Mouse (Mus musculus): ENCODE results near the gene Kif19a. TPM values are rescaled to one million over a fixed set of nuclear protein-coding genes. Genes with fewer than 3 reads are reported as not detected.

Gene Kif19a
- not detected for polyA plus RNA-seq (2017; shearing (Covaris generic))

DNA sequence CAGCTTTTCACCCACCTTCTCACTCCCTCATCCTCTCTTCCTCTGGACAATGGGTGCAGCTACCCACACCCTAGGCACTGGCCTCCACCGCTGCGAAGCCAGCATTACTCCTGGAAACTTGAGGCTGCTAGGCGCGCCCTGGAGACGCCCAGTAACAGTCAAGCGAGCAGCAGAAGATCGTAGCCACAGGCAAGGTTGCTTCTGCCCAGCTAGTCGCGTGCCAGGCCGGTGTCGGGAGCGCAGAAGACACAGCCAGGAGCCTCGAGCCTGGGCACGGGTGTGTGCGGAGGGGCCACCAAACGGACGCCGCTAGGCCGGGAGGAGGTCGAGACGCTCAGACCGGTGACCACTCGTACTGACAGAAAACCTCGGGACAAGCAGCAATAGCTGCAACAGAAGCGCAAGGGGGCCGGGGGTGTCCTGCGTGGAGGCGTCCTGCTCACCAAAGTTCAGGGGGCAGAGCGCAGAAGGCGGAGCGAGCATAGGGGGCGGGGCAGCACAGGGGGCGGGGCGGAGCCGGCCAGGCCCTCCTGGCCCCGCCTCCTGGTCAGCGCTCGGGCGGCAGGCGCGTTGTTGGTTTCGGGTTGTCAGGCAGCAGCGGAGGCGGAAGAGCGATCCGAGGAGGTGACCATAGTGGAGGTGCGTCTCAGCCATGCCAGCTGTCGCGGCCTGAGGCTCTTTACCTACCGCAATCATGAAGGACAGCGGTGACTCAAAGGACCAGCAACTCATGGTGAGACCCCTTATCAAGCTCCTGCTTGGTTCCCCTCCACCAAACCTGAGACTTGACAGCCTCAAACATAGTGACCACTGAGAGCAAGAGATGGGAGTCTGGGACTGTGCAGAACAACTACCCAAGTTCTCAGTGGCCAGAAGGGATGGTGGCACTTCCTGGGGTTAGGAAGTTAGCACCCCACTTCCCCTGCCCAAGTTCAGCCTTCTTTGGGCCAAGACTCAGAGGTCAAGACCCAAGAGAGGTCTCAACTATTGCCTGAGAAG, at the start of gene Kif19a:
Gene Kif19a (plus strand): TSS at position 569 of the 999 bp plus-strand sequence.

DNA sequence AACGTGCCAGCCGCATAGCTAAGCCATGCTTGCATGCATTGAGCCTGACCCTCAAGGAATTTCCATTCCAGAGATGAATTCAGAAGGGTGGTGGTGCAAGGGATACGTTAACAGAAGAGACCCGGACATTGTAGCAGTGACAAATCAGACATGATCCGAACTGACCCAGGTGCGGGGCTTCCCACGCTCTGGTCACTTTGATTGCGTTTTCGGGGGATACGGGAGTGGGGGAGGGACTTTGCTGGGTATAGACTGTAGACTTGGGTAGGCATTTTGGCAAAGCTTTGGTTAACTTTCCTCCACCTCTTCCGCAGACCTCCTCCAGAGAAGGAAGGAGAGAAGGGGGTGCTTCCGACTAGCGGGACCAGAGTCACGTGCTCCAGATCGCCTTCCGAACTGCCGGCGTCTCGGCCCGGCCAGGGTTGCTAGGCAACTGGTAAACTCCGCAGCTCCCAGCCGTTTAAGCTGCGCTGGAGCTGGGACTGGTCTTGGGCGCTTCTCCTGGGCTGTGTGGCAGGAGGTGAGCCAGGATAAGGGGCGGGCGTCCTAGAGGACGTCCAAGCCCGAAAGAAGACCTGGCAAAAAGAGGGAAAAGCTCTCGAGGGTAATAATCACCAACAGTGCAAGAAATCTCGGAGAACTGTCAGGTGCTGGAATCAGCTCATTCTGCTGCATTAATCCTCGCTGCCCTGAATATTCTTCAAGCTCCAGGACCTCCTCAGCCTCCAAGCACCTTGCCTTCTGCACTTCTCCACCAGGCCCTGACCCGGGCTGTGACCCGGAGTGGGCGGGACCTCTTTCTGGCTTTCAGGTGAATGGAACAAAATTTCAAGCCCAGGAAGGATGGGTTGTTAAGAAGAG, 38.0 kb upstream of the Kif19a start, which contains the start of gene Dnaic2:
Gene Dnaic2 (plus strand): TSS at position 444 of the 861 bp plus-strand sequence.

DNA sequence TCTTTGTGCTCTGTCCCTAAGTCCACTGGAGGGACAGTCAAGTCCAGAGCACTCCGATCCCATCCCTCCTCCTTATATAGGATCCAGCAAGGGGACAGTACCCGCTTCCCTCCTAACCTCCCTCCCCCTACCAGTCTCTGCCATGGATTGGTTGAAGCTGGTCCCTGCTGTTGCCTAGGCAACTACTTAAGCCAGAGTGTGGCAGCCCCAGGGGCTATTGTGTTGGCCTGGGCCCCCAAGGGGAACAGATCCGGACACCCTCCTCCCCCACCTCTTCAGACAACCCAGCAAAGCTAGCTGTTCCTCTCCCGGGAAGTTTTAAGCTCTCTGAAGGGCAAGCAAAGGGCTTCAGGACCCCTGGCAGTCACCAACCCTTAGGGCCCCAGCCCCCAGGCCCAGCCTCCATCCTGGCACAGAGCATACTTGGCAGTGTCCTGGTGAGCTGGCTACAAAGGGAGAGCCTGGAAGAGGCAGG, 30.7 kb downstream of the Kif19a start, which contains the start of gene Btbd17:
Gene Btbd17 (minus strand): TSS at position 98 of the 475 bp plus-strand sequence.

DNA sequence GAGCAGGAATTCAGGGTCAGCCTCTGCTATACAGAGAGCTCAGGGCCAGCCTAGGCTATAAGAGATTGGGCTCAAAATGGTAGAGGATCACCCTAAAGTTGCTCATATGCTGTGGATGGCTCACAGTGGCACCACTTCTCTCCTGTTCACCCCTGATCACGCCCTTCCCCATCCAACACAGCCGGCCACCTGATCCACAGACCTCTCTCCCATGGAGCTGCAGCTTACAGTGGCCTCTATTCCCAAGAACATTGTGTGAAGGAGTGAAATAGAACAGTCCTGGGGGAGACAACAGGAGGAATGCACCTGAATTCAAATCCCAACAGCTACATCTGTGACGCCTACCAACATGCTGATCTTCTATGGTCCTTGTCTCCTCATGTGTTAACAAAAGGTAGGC, 33.4 kb downstream of the Kif19a start, which contains the start of gene Gpr142:
Gene Gpr142 (plus strand): TSS at position 301 of the 400 bp plus-strand sequence.

Other genes starting within 250 kb of the Kif19a start
- 531 TPM for gene Rpl38, start 96.9 kb upstream of the Kif19a start, polyA plus RNA-seq (2017; shearing (Covaris generic))
- gene Ttyh2, start 90.0 kb upstream of the Kif19a start, polyA plus RNA-seq (2017; shearing (Covaris generic)): 0.22 TPM
- gene Dnaic2, start 38.0 kb upstream of the Kif19a start, polyA plus RNA-seq (2017; shearing (Covaris generic)): not detected
- gene Btbd17, start 30.6 kb downstream of the Kif19a start, polyA plus RNA-seq (2017; shearing (Covaris generic)): not detected
- not detected for gene Gpr142, start 33.5 kb downstream of the Kif19a start, polyA plus RNA-seq (2017; shearing (Covaris generic))
- not detected for gene Gprc5c, start 85.8 kb downstream of the Kif19a start, polyA plus RNA-seq (2017; shearing (Covaris generic))
- 0.07 TPM for gene Cd300a, start 124.7 kb downstream of the Kif19a start, polyA plus RNA-seq (2017; shearing (Covaris generic))
- not detected for gene Cd300lb, start 169.0 kb downstream of the Kif19a start, polyA plus RNA-seq (2017; shearing (Covaris generic))
- gene Cd300c, start 203.8 kb downstream of the Kif19a start, polyA plus RNA-seq (2017; shearing (Covaris generic)): not detected
- gene Cd300ld, start 224.5 kb downstream of the Kif19a start, polyA plus RNA-seq (2017; shearing (Covaris generic)): not detected
- not detected for gene Cd300c2, start 236.5 kb downstream of the Kif19a start, polyA plus RNA-seq (2017; shearing (Covaris generic))

Data from naive thymus-derived CD4-positive, alpha-beta T cell, adult 5 months (primary cell).